ENCODE assay signal across 15 mouse cellular contexts in genomic region chr9:69588846-69589245, GRCm38 (mm10).
"Had no signal": no experiment of that assay in that cellular context is flagged by ENCODE, and none has a peak within 500 bp of the region (broad histone marks: within the 10 kb centered on the region; RNA-seq: fewer than 3 reads in every experiment).

No protein-coding gene starts in this region.

- H3K36me3 ChIP-seq: neural tube, embryonic 15.5 days; stomach, embryonic 15.5 days had no signal

- H3K9me3 ChIP-seq: neural tube, embryonic 15.5 days; stomach, embryonic 15.5 days had no signal

- H3K4me1 ChIP-seq: stomach, embryonic 15.5 days had no signal

- H3K9ac ChIP-seq: neural tube, embryonic 15.5 days; stomach, embryonic 15.5 days had no signal

- H3K4me3 ChIP-seq: neural tube, embryonic 15.5 days; stomach, embryonic 15.5 days had no signal

- H3K27me3 ChIP-seq: neural tube, embryonic 15.5 days; stomach, embryonic 15.5 days had no signal

- H3K4me2 ChIP-seq: neural tube, embryonic 15.5 days; stomach, embryonic 15.5 days had no signal

- DNase-seq: retina, postnatal 1 day; right cerebral cortex, adult 18-20 months; right cerebral cortex, postnatal 14 days; right cerebral cortex, postnatal 25 days; right cerebral cortex, postnatal 4 days; spleen, adult 18-20 months; thymus, adult 18-20 months; thymus, adult 2 months; thymus, postnatal 14 days; thymus, postnatal 25 days; thymus, postnatal 36 days; thymus, postnatal 4 days had no signal

- H3K27ac ChIP-seq: neural tube, embryonic 15.5 days; stomach, embryonic 15.5 days; stomach, postnatal 0 days had no signal
